Mouse (Mus musculus) stomach, embryonic 15.5 days (tissue): ENCODE results near the gene Ankrd33b. TPM values are rescaled to one million over a fixed set of nuclear protein-coding genes. Genes with fewer than 3 reads are reported as not detected.

Experiments used
- ATAC-seq: fragments of 200-750 bp; cut with Nextera tagmentation; 2 replicates; pipeline ENCODE4 v1.8.0; 2017; ENCODE audit warnings: low read depth, moderate number of reproducible peaks, moderate TSS enrichment; ENCODE audit not compliant: insufficient read depth, low FRiP score
- H3K27ac ChIP-seq: fragments of 300-500 bp; sonication (generic); 2 replicates; pipeline ENCODE4 v1.5.1; 2015; ENCODE audit warnings: mild to moderate bottlenecking, inconsistent platforms
- H3K27me3 ChIP-seq: fragments of 300-500 bp; sonication (generic); replicated peaks from 2 replicates; pipeline ENCODE4 v1.6.1; 2015; ENCODE audit warnings: inconsistent platforms
- H3K36me3 ChIP-seq: fragments of 300-500 bp; sonication (generic); 2 replicates; pipeline ENCODE4 v1.6.1; 2015; ENCODE audit warnings: inconsistent platforms
- H3K4me1 ChIP-seq: fragments of 300-500 bp; sonication (generic); 2 replicates; pipeline ENCODE4 v1.6.1; 2015; ENCODE audit warnings: inconsistent platforms
- H3K4me2 ChIP-seq: fragments of 300-500 bp; sonication (generic); 2 replicates; pipeline ENCODE4 v1.6.1; 2015; ENCODE audit warnings: mild to moderate bottlenecking, inconsistent platforms
- H3K4me3 ChIP-seq: fragments of 300-500 bp; sonication (generic); replicated peaks from 2 replicates; pipeline ENCODE4 v1.5.1; 2015; ENCODE audit warnings: inconsistent platforms
- H3K9ac ChIP-seq: fragments of 300-500 bp; sonication (generic); 2 replicates; pipeline ENCODE4 v1.6.1; 2015; ENCODE audit warnings: inconsistent platforms
- H3K9me3 ChIP-seq: fragments of 300-500 bp; sonication (generic); 2 replicates; pipeline ENCODE4 v1.6.1; 2016; ENCODE audit warnings: inconsistent platforms
- WGBS: fragments of 180-500 bp; shearing (Covaris S2); methylation state at CpG from one replicate; pipeline ENCODE4 v1.1.7; 2015; 5-methylcytosine and 5-hydroxymethylcytosine counted together
- polyA plus RNA-seq: library from polyadenylated mRNA; unstranded; fragments of >200 nt; fragmentation: Nextera tagmentation; extraction: Ambion mirVana; gene quantifications from 2 replicates; pipeline ENCODE4 v1.2.1, GENCODE M21; 2015

The Ankrd33b gene
- polyA plus RNA-seq, 1 experiment from 2014 or later, result 0.87 TPM

- ATAC-seq, result peak; percentile 57
- no peak overlapping the region for H3K4me3 ChIP-seq
- WGBS, result 8% methylated on average over 5 of the region's 5 CpGs
Measured at GRCm38 (mm10) chr15:31315630-31316231, 51.8 kb downstream of the Ankrd33b start.

GRCm38 (mm10) chr15:31312001-31312400 is 55.5 kb downstream of the Ankrd33b start:
- H3K27ac ChIP-seq, result no peak overlapping the region
- H3K4me1 ChIP-seq, result no peaks in the 10 kb centered on the region
- WGBS, result 71% methylated on average over 2 of the region's 2 CpGs
- no peak overlapping the region for H3K9ac ChIP-seq
- H3K4me3 ChIP-seq, result no peak overlapping the region
- H3K9me3 ChIP-seq, result no peaks in the 10 kb centered on the region
- no peak overlapping the region for H3K4me2 ChIP-seq
- no peaks in the 10 kb centered on the region for H3K27me3 ChIP-seq
- no peaks in the 10 kb centered on the region for H3K36me3 ChIP-seq
- no peak for ATAC-seq

More at GRCm38 (mm10) chr15:31315630-31316231, 51.8 kb downstream of the Ankrd33b start:
- H3K27me3 ChIP-seq, result no peaks in the 10 kb centered on the region
- no peaks in the 10 kb centered on the region for H3K4me1 ChIP-seq
- no peak overlapping the region for H3K4me2 ChIP-seq
- H3K9me3 ChIP-seq, result no peaks in the 10 kb centered on the region
- H3K27ac ChIP-seq, result no peak overlapping the region
- H3K9ac ChIP-seq, result no peak overlapping the region
- H3K36me3 ChIP-seq, result no peaks in the 10 kb centered on the region

- H3K4me1 ChIP-seq, result no peaks in the 10 kb centered on the region
- H3K9me3 ChIP-seq, result no peaks in the 10 kb centered on the region
- no peaks in the 10 kb centered on the region for H3K36me3 ChIP-seq
- H3K4me3 ChIP-seq, result no peak overlapping the region
- 65% methylated on average over 15 of the region's 15 CpGs for WGBS
- no peak overlapping the region for H3K4me2 ChIP-seq
- no peak for ATAC-seq
- H3K9ac ChIP-seq, result no peak overlapping the region
- no peak overlapping the region for H3K27ac ChIP-seq
- H3K27me3 ChIP-seq, result no peaks in the 10 kb centered on the region
Measured at GRCm38 (mm10) chr15:31309526-31309925, 58.0 kb downstream of the Ankrd33b start.

GRCm38 (mm10) chr15:31306726-31307125 is 60.8 kb downstream of the Ankrd33b start:
- no peak overlapping the region for H3K4me2 ChIP-seq
- H3K9ac ChIP-seq, result no peak overlapping the region
- ATAC-seq, result no peak
- H3K36me3 ChIP-seq, result no peaks in the 10 kb centered on the region
- no peak overlapping the region for H3K27ac ChIP-seq
- no peaks in the 10 kb centered on the region for H3K27me3 ChIP-seq
- no peaks in the 10 kb centered on the region for H3K9me3 ChIP-seq
- H3K4me1 ChIP-seq, result 0 out of 2 replicates have a peak, but pooled peaks cover 5% of the 10 kb centered on the region
- H3K4me3 ChIP-seq, result no peak overlapping the region
- 87% methylated on average over 4 of the region's 4 CpGs for WGBS

GRCm38 (mm10) chr15:31305181-31305580 is 62.3 kb downstream of the Ankrd33b start:
- Histone ChIP-seq H3K4me2 (no peak overlapping the region), H3K27ac (no peak overlapping the region), H3K36me3 (no peaks in the 10 kb centered on the region), H3K4me1 (0 out of 2 replicates have a peak, but pooled peaks cover 5% of the 10 kb centered on the region), H3K9me3 (no peaks in the 10 kb centered on the region), H3K9ac (no peak overlapping the region), H3K4me3 (no peak overlapping the region), H3K27me3 (no peaks in the 10 kb centered on the region)
- 42% methylated on average over 6 of the region's 6 CpGs for WGBS
- ATAC-seq, result no peak

GRCm38 (mm10) chr15:31304302-31304701 is 63.2 kb downstream of the Ankrd33b start:
- Histone ChIP-seq H3K27ac (no peak overlapping the region), H3K27me3 (no peaks in the 10 kb centered on the region), H3K9ac (no peak overlapping the region), H3K4me3 (no peak overlapping the region), H3K36me3 (no peaks in the 10 kb centered on the region), H3K4me2 (no peak overlapping the region), H3K9me3 (no peaks in the 10 kb centered on the region), H3K4me1 (0 out of 2 replicates have a peak, but pooled peaks cover 5% of the 10 kb centered on the region)
- WGBS, result 73% methylated on average over 3 of the region's 3 CpGs
- ATAC-seq, result no peak

GRCm38 (mm10) chr15:31302293-31302990 is 65.1 kb downstream of the Ankrd33b start:
- H3K9me3 ChIP-seq, result no peaks in the 10 kb centered on the region
- WGBS, result 30% methylated on average over 12 of the region's 12 CpGs
- H3K36me3 ChIP-seq, result no peaks in the 10 kb centered on the region
- no peak overlapping the region for H3K4me2 ChIP-seq
- H3K9ac ChIP-seq, result no peak overlapping the region
- 0 out of 2 replicates have a peak, but pooled peaks cover 5% of the 10 kb centered on the region for H3K4me1 ChIP-seq
- peak; percentile 66; the same call in 1 of the 2 replicates for ATAC-seq
- H3K27ac ChIP-seq, result no peak overlapping the region
- H3K4me3 ChIP-seq, result no peak overlapping the region
- peaks cover 11% of the 10 kb centered on the region for H3K27me3 ChIP-seq

- Histone ChIP-seq H3K27me3 (peaks cover 33% of the 10 kb centered on the region), H3K36me3 (no peaks in the 10 kb centered on the region), H3K9ac (no peak overlapping the region), H3K4me1 (peaks cover 8% of the 10 kb centered on the region; the same call in 1 of the 2 replicates), H3K4me2 (no peak overlapping the region), H3K4me3 (no peak overlapping the region), H3K27ac (no peak overlapping the region), H3K9me3 (no peaks in the 10 kb centered on the region)
- 59% methylated on average over 6 of the region's 6 CpGs for WGBS
- ATAC-seq, result no peak
Measured at GRCm38 (mm10) chr15:31299258-31299917, 68.1 kb downstream of the Ankrd33b start.

GRCm38 (mm10) chr15:31297777-31298137 is 69.8 kb downstream of the Ankrd33b start:
- H3K27ac ChIP-seq, result no peak overlapping the region
- peak overlapping the region; percentile 32 for H3K4me2 ChIP-seq
- peaks cover 7% of the 10 kb centered on the region; the same call in 1 of the 2 replicates for H3K4me1 ChIP-seq
- no peak for ATAC-seq
- peak overlapping the region; percentile 7; the same call in 1 of the 2 replicates for H3K4me3 ChIP-seq
- H3K36me3 ChIP-seq, result no peaks in the 10 kb centered on the region
- no peak overlapping the region for H3K9ac ChIP-seq
- no peaks in the 10 kb centered on the region for H3K9me3 ChIP-seq
- peaks cover 35% of the 10 kb centered on the region for H3K27me3 ChIP-seq
- 27% methylated on average over 13 of the region's 13 CpGs for WGBS

- Histone ChIP-seq H3K9ac (no peak overlapping the region), H3K4me2 (peak overlapping the region; percentile 32), H3K36me3 (no peaks in the 10 kb centered on the region), H3K4me3 (peak overlapping the region; percentile 7; the same call in 1 of the 2 replicates), H3K9me3 (no peaks in the 10 kb centered on the region), H3K27me3 (peaks cover 35% of the 10 kb centered on the region), H3K27ac (no peak overlapping the region), H3K4me1 (peaks cover 3% of the 10 kb centered on the region; the same call in 1 of the 2 replicates)
- ATAC-seq, result no peak
- 11% methylated on average over 40 of the region's 40 CpGs for WGBS
Measured at GRCm38 (mm10) chr15:31296882-31297776, 70.4 kb downstream of the Ankrd33b start.

GRCm38 (mm10) chr15:31294311-31294710 is 73.2 kb downstream of the Ankrd33b start:
- no peak for ATAC-seq
- H3K9me3 ChIP-seq, result no peaks in the 10 kb centered on the region
- WGBS, result 13% methylated on average over 2 of the region's 2 CpGs
- H3K4me2 ChIP-seq, result no peak overlapping the region
- peaks cover 35% of the 10 kb centered on the region for H3K27me3 ChIP-seq
- H3K4me1 ChIP-seq, result peaks cover 3% of the 10 kb centered on the region; the same call in 1 of the 2 replicates
- H3K36me3 ChIP-seq, result no peaks in the 10 kb centered on the region
- H3K27ac ChIP-seq, result no peak overlapping the region
- no peak overlapping the region for H3K9ac ChIP-seq
- H3K4me3 ChIP-seq, result no peak overlapping the region
